34 mouse cellular contexts compared by ENCODE assay signal in genomic region chr9:107926920-107927420, GRCm38 (mm10). TPM values are rescaled to one million over a fixed set of nuclear protein-coding genes. Genes with fewer than 3 reads are reported as not detected.
DNase-seq lines count a peak whose midpoint lies in the region; ATAC-seq and TF ChIP-seq lines count a peak whose summit lies in the region.
"Had no signal": no experiment of that assay in that cellular context is flagged by ENCODE, and none has a peak within 500 bp of the region (broad histone marks: within the 10 kb centered on the region; RNA-seq: fewer than 3 reads in every experiment).

No protein-coding gene starts in this region.

- peaks cover 6% of the 10 kb centered on the region; the same call in 1 of the 2 replicates for H3K27me3 ChIP-seq in heart, embryonic 10.5 days (ENCODE audit: insufficient read depth, poor library complexity, severe bottlenecking)
- H3K27me3 ChIP-seq in lung, embryonic 14.5 days (ENCODE audit: insufficient read depth, low read length) = no peaks in the 10 kb centered on the region
- H3K27me3 ChIP-seq: hindbrain, embryonic 15.5 days; intestine, embryonic 15.5 days; midbrain, embryonic 15.5 days; neural tube, embryonic 13.5 days; stomach, embryonic 15.5 days had no signal

- no peak overlapping the region for H3K27ac ChIP-seq in heart, embryonic 10.5 days
- H3K27ac ChIP-seq in lung, embryonic 14.5 days (ENCODE audit: low read depth) = peak overlapping the region; percentile 85
- H3K27ac ChIP-seq: hindbrain, embryonic 15.5 days; intestine, embryonic 15.5 days; limb, embryonic 12.5 days; macrophage; midbrain, embryonic 15.5 days; neural tube, embryonic 13.5 days had no signal

- no peaks in the 10 kb centered on the region for H3K36me3 ChIP-seq in heart, embryonic 10.5 days
- H3K36me3 ChIP-seq in lung, embryonic 14.5 days (ENCODE audit: insufficient read depth) = no peaks in the 10 kb centered on the region
- H3K36me3 ChIP-seq: hindbrain, embryonic 15.5 days; intestine, embryonic 15.5 days; limb, embryonic 12.5 days; midbrain, embryonic 15.5 days; neural tube, embryonic 13.5 days; stomach, embryonic 15.5 days had no signal

- intact Hi-C loops in heart, postnatal 10 days (cut with DNase I) = no loop called here

- no peak overlapping the region for H3K9ac ChIP-seq in lung, embryonic 14.5 days
- H3K9ac ChIP-seq: hindbrain, embryonic 15.5 days; intestine, embryonic 15.5 days; limb, embryonic 12.5 days; liver, postnatal 0 days; midbrain, embryonic 15.5 days; neural tube, embryonic 13.5 days; stomach, embryonic 15.5 days had no signal

- peak; percentile 92 for DNase-seq in heart, adult 11 months
- DNase-seq in heart, embryonic 10.5 days (ENCODE audit: low spot score) = no peak
- no peak for DNase-seq in lung, embryonic 14.5 days
- DNase-seq in lung, adult 18-20 months = no peak
- DNase-seq in NIH3T3 (ENCODE audit: low read depth) = peak; percentile 30
- peak; percentile 29 to 33 for DNase-seq in heart, postnatal 10 days
- DNase-seq in spleen, adult 12 weeks (ENCODE audit: low spot score) = no peak
- DNase-seq: adrenal gland, postnatal 14 days; B cell, adult 2 months; cerebellum, adult 9-10 months; gastrocnemius, postnatal 36 days; kidney, adult 8-10 months; kidney, postnatal 10 days; liver, postnatal 0 days; right cerebral cortex, adult 18-20 months; right cerebral cortex, postnatal 4 days; thymus, adult 2 months; thymus, postnatal 4 days had no signal

- H3K4me2 ChIP-seq in lung, embryonic 14.5 days = no peak overlapping the region
- H3K4me2 ChIP-seq: hindbrain, embryonic 15.5 days; intestine, embryonic 15.5 days; limb, embryonic 12.5 days; liver, embryonic 11.5 days; midbrain, embryonic 15.5 days; neural tube, embryonic 13.5 days; stomach, embryonic 15.5 days had no signal

- WGBS in heart, embryonic 10.5 days = 25% methylated on average over 9 of the region's 9 CpGs
- WGBS in lung, embryonic 14.5 days = 37% methylated on average over 9 of the region's 9 CpGs

- TF ChIP-seq CTCF in lung, embryonic 14.5 days (IDR thresholded peaks at IDR 0.05; ENCODE audit: low read depth) = no peak

- no peak for ATAC-seq in lung, embryonic 14.5 days (ENCODE audit: insufficient read depth)
- ATAC-seq in activated CD4-positive, CD25-positive, alpha-beta regulatory T cell, adult 4 months = no peak
- ATAC-seq: forebrain, embryonic 14.5 days; intestine, embryonic 15.5 days; liver, postnatal 0 days; midbrain, embryonic 15.5 days had no signal

- H3K4me3 ChIP-seq in heart, embryonic 10.5 days = no peak overlapping the region
- H3K4me3 ChIP-seq in lung, embryonic 14.5 days (ENCODE audit: low read depth, low read length) = no peak overlapping the region
- H3K4me3 ChIP-seq: hindbrain, embryonic 15.5 days; intestine, embryonic 15.5 days; limb, embryonic 12.5 days; midbrain, embryonic 15.5 days; neural tube, embryonic 13.5 days; stomach, embryonic 15.5 days had no signal

- peaks cover 47% of the 10 kb centered on the region for H3K4me1 ChIP-seq in heart, embryonic 10.5 days
- peaks cover 8% of the 10 kb centered on the region for H3K4me1 ChIP-seq in lung, embryonic 14.5 days (ENCODE audit: insufficient read depth)

- no peaks in the 10 kb centered on the region for H3K9me3 ChIP-seq in heart, embryonic 10.5 days
- H3K9me3 ChIP-seq in lung, embryonic 14.5 days (ENCODE audit: low read depth, low read length) = no peaks in the 10 kb centered on the region
- H3K9me3 ChIP-seq: hindbrain, embryonic 15.5 days; intestine, embryonic 15.5 days; limb, embryonic 12.5 days; midbrain, embryonic 15.5 days; neural tube, embryonic 13.5 days; stomach, embryonic 15.5 days had no signal

RNA-seq across cellular contexts. Expression of gene Actl11, which starts 1.3 kb away (rescaled TPM):
- not detected in 2 replicates for polyA plus RNA-seq in heart, embryonic 10.5 days (2016; fragmentation: Nextera tagmentation; extraction: Ambion mirVana)
- polyA plus RNA-seq in lung, embryonic 14.5 days (2014; fragmentation: Nextera tagmentation; extraction: Ambion mirVana) = not detected in 2 replicates
- not detected for total RNA-seq in heart, postnatal 10 days (2021)
- polyA plus RNA-seq in activated CD4-positive, CD25-positive, alpha-beta regulatory T cell, adult 4 months (2017; shearing (Covaris generic)) = not detected
- total RNA-seq: adrenal gland, postnatal 14 days; gastrocnemius, adult 18-20 months; gastrocnemius, postnatal 36 days; heart, postnatal 36 days; layer of hippocampus, postnatal 25 days; left cerebral cortex, postnatal 10 days had no signal
- polyA plus RNA-seq: brain, embryonic 14.5 days; embryonic facial prominence, embryonic 14.5 days; forebrain, embryonic 14.5 days; hindbrain, embryonic 15.5 days; intestine, embryonic 15.5 days; limb, embryonic 12.5 days; liver, embryonic 11.5 days; liver, postnatal 0 days; macrophage; midbrain, embryonic 15.5 days; neural tube, embryonic 13.5 days; stomach, embryonic 15.5 days had no signal

RNA-seq across cellular contexts. Expression of gene Camkv, which starts 8.5 kb away (rescaled TPM):
- polyA plus RNA-seq in heart, embryonic 10.5 days (2016; fragmentation: Nextera tagmentation; extraction: Ambion mirVana) = 0.79 and 2.3 TPM in 2 replicates
- polyA plus RNA-seq in lung, embryonic 14.5 days (2014; fragmentation: Nextera tagmentation; extraction: Ambion mirVana) = 2.7 TPM in 2 replicates
- under 1 TPM; 0.14 to 0.37 TPM for total RNA-seq in heart, postnatal 10 days (2021)
- not detected for polyA plus RNA-seq in activated CD4-positive, CD25-positive, alpha-beta regulatory T cell, adult 4 months (2017; shearing (Covaris generic))
- total RNA-seq: heart, postnatal 36 days had no signal
- polyA plus RNA-seq: macrophage had no signal

RNA-seq across cellular contexts. Expression of gene Mst1r, which starts 20.3 kb away (rescaled TPM):
- polyA plus RNA-seq in heart, embryonic 10.5 days (2016; fragmentation: Nextera tagmentation; extraction: Ambion mirVana) = 3.8 and 4.1 TPM in 2 replicates
- 1.7 and 2.2 TPM in 2 replicates for polyA plus RNA-seq in lung, embryonic 14.5 days (2014; fragmentation: Nextera tagmentation; extraction: Ambion mirVana)
- total RNA-seq in heart, postnatal 10 days (2021) = 1 to 10 TPM; 2.5 to 3.7 TPM
- polyA plus RNA-seq in activated CD4-positive, CD25-positive, alpha-beta regulatory T cell, adult 4 months (2017; shearing (Covaris generic)) = not detected
- polyA plus RNA-seq: macrophage had no signal

RNA-seq across cellular contexts. Expression of gene Traip, which starts 23.0 kb away (rescaled TPM):
- 18.7 and 30.8 TPM in 2 replicates for polyA plus RNA-seq in heart, embryonic 10.5 days (2016; fragmentation: Nextera tagmentation; extraction: Ambion mirVana)
- polyA plus RNA-seq in lung, embryonic 14.5 days (2014; fragmentation: Nextera tagmentation; extraction: Ambion mirVana) = 30.7 and 31.2 TPM in 2 replicates
- total RNA-seq in heart, postnatal 10 days (2021) = 1 to 10 TPM; 3.3 to 4.0 TPM
- 1 to 10 TPM; 5.0 to 8.2 TPM for polyA plus RNA-seq in activated CD4-positive, CD25-positive, alpha-beta regulatory T cell, adult 4 months (2017; shearing (Covaris generic))

RNA-seq across cellular contexts. Expression of gene Mon1a, which starts 39.0 kb away (rescaled TPM):
- polyA plus RNA-seq in heart, embryonic 10.5 days (2016; fragmentation: Nextera tagmentation; extraction: Ambion mirVana) = 10.7 and 10.8 TPM in 2 replicates
- polyA plus RNA-seq in lung, embryonic 14.5 days (2014; fragmentation: Nextera tagmentation; extraction: Ambion mirVana) = 11.9 and 13.0 TPM in 2 replicates
- 1 to 10 TPM; 7.6 to 9.6 TPM for total RNA-seq in heart, postnatal 10 days (2021)
- polyA plus RNA-seq in activated CD4-positive, CD25-positive, alpha-beta regulatory T cell, adult 4 months (2017; shearing (Covaris generic)) = 10 to 100 TPM; 11.3 to 12.9 TPM

Comparison
In these comparisons a context has a peak if more than half of its experiments do, and no peak if none do; other contexts are left out.
1. DNase-seq: peak in heart, adult 11 months (single experiment), NIH3T3 (single experiment) and heart, postnatal 10 days (2 of 2); none in heart, embryonic 10.5 days (single experiment), lung, embryonic 14.5 days (single experiment), lung, adult 18-20 months (0 of 2) and spleen, adult 12 weeks (single experiment).